Mouse (Mus musculus) midbrain, embryonic 13.5 days (tissue): Measurements from ENCODE around the gene Hspb3. TPM values are rescaled to one million over a fixed set of nuclear protein-coding genes. Genes with fewer than 3 reads are reported as not detected.

Experiments
- ATAC-seq: fragments of 200-750 bp; cut with Nextera tagmentation; 2 replicates; pipeline ENCODE4 v1.8.0; 2017; ENCODE audit warnings: mild to moderate bottlenecking, moderate TSS enrichment, moderate library complexity
- H3K27ac ChIP-seq: fragments of 300-500 bp; sonication (generic); 2 replicates; pipeline ENCODE4 v1.5.1; 2015; ENCODE audit warnings: inconsistent platforms, mild to moderate bottlenecking, moderate library complexity
- H3K27me3 ChIP-seq: fragments of 300-500 bp; sonication (generic); 2 replicates; pipeline ENCODE4 v1.6.1; 2015; ENCODE audit warnings: mild to moderate bottlenecking, inconsistent platforms
- H3K36me3 ChIP-seq: fragments of 300-500 bp; sonication (generic); 2 replicates; pipeline ENCODE4 v1.6.1; 2015; ENCODE audit warnings: mild to moderate bottlenecking, inconsistent platforms
- H3K4me1 ChIP-seq: fragments of 300-500 bp; sonication (generic); replicated peaks from 2 replicates; pipeline ENCODE4 v1.6.1; 2015; ENCODE audit warnings: inconsistent platforms
- H3K4me2 ChIP-seq: fragments of 300-500 bp; sonication (generic); replicated peaks from 2 replicates; pipeline ENCODE4 v1.6.1; 2015; ENCODE audit warnings: moderate library complexity, mild to moderate bottlenecking, inconsistent platforms
- H3K4me3 ChIP-seq: fragments of 300-500 bp; sonication (generic); replicated peaks from 2 replicates; pipeline ENCODE4 v1.5.1; 2015; ENCODE audit warnings: mild to moderate bottlenecking, inconsistent platforms
- H3K9ac ChIP-seq: fragments of 300-500 bp; sonication (generic); replicated peaks from 2 replicates; pipeline ENCODE4 v1.6.1; 2015; ENCODE audit warnings: mild to moderate bottlenecking, inconsistent platforms
- H3K9me3 ChIP-seq: fragments of 300-500 bp; sonication (generic); 2 replicates; pipeline ENCODE4 v1.6.1; 2016; ENCODE audit warnings: mild to moderate bottlenecking, inconsistent platforms
- WGBS: fragments of 180-500 bp; shearing (Covaris S2); methylation state at CpG from one replicate; pipeline ENCODE4 v1.1.7; 2015; 5-methylcytosine and 5-hydroxymethylcytosine counted together
- polyA plus RNA-seq: library from polyadenylated mRNA; unstranded; fragments of >200 nt; fragmentation: Nextera tagmentation; extraction: Ambion mirVana; gene quantifications from 2 replicates; pipeline ENCODE4 v1.2.1, GENCODE M21; 2015

Gene Hspb3
- polyA plus RNA-seq, 1 experiment from 2014 or later: 0.28 TPM

DNA sequence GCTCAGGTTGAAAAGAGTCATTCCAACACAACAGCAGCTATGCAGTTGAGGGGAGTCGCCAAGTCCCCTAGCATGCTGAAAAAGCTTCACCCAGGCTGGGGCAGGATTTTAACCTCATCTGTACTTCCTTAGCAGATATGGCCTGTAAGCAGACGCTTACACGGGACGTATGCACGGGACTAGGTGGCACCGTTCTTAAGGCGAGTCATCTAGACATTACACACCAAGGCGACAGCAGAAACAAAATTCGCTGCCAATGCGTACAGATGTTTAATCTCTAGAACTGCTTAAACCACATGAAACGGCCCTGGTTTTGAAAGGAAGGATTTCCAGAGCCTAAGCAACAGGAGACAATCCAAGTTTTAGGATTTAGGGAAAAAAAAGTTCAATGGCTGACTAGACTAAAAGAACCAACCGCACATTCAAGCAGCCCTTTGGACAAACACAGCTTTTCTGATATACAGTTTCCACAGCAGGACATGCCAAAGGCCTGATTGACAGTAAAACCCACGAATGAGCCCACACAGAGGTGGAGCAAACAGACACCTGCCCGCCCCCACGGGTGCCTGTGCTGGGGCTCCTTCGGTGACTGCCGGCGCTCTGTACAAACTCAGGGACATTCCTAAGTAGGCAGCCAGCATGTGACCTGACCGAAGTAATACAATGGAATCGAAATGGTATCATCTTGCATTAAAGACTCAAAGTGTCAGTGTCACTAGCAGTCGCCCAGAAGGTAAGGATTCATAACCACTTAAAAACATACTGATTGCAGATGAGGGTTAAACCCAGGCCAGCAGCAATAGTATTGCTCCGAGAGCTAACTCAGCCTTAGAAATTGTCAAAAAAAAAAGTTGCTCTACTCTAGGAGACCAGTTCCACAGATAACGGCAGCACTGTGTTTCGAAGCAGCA lies 48.6 kb downstream of the Hspb3 start:
- 10% methylated on average over 24 of the region's 24 CpGs for WGBS
- peak; percentile 25; the same call in 1 of the 2 replicates for ATAC-seq

DNA sequence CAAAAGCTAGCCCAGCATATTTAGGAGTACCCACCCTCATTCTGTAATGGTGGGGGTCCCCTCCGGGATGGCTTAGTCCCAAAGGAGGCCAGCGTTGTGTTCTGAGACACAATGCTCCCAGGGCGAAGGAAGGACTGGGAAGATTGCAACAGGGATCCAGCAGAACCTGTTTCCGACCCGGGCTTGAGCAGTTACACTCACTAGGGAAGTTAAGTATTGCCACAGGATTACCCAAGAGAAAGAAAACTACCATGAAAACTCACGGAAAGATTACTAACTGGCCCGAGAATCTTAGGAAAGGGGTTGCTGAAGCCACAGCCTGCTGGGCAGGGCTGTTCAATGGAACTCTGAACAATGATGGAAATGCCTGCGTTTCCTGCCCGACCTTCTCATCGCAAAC lies 49.6 kb downstream of the Hspb3 start:
- H3K27me3 ChIP-seq: no peaks in the 10 kb centered on the region
- no peak for ATAC-seq
- 35% methylated on average over 10 of the region's 10 CpGs for WGBS
- peak overlapping the region; percentile 89 for H3K4me2 ChIP-seq
- H3K36me3 ChIP-seq: no peaks in the 10 kb centered on the region
- no peaks in the 10 kb centered on the region for H3K9me3 ChIP-seq
- H3K4me1 ChIP-seq: peaks cover 76% of the 10 kb centered on the region
- no peak overlapping the region for H3K27ac ChIP-seq
- peak overlapping the region; percentile 86 for H3K4me3 ChIP-seq
- no peak overlapping the region for H3K9ac ChIP-seq

More for the DNA sequence above, 48.6 kb downstream of the Hspb3 start:
- H3K36me3 ChIP-seq: no peaks in the 10 kb centered on the region
- H3K27me3 ChIP-seq: no peaks in the 10 kb centered on the region
- peak overlapping the region; percentile 86 for H3K4me3 ChIP-seq
- H3K4me1 ChIP-seq: peaks cover 72% of the 10 kb centered on the region
- H3K4me2 ChIP-seq: peak overlapping the region; percentile 89
- no peak overlapping the region for H3K27ac ChIP-seq
- H3K9me3 ChIP-seq: no peaks in the 10 kb centered on the region
- H3K9ac ChIP-seq: peak overlapping the region; percentile 90

DNA sequence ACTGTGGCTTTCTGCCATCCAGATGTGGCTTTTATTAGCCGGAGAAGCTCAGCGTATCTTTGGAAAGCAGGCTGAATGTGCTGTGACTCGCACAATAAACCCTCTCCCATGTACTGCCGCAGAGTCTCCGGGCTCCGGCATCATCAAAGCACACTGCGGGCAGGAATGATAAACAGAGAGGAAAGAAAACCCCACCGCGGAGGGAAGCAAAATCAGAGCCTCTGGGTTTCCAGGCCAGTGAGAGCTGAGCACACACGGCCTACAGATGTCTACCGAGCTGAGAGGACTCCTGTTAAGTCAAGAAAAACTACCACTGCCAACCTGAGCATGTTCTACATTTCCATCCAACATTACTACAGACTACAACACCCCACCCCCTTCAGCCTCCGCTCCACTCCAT lies 50.1 kb downstream of the Hspb3 start:
- Histone ChIP-seq H3K9me3 (no peaks in the 10 kb centered on the region), H3K27me3 (no peaks in the 10 kb centered on the region), H3K27ac (no peak overlapping the region), H3K36me3 (no peaks in the 10 kb centered on the region), H3K4me3 (peak overlapping the region; percentile 8; the same call in 1 of the 2 replicates), H3K4me1 (peaks cover 80% of the 10 kb centered on the region), H3K9ac (no peak overlapping the region), H3K4me2 (peak overlapping the region; percentile 89)
- ATAC-seq: no peak
- WGBS: 31% methylated on average over 12 of the region's 12 CpGs

Other genes starting within 250 kb of the Hspb3 start
- gene Snx18, start 45.1 kb downstream of the Hspb3 start, polyA plus RNA-seq: 8.0 and 8.6 TPM in 2 replicates
- 15.0 and 17.7 TPM in 2 replicates for gene Arl15, start 130.8 kb upstream of the Hspb3 start, polyA plus RNA-seq